Mouse (Mus musculus) effector memory CD4-positive, alpha-beta T cell, adult 5 months (primary cell): ENCODE results near the gene Alkbh5. TPM values are rescaled to one million over a fixed set of nuclear protein-coding genes. Genes with fewer than 3 reads are reported as not detected.

Experiments
- polyA plus RNA-seq: library from polyadenylated mRNA; unstranded; fragments of 100-300 nt; shearing (Covaris generic); gene quantifications from one replicate; pipeline ENCODE4 v1.2.1, GENCODE M21; 2017

Alkbh5 gene
- polyA plus RNA-seq = 46.0 TPM

DNA sequence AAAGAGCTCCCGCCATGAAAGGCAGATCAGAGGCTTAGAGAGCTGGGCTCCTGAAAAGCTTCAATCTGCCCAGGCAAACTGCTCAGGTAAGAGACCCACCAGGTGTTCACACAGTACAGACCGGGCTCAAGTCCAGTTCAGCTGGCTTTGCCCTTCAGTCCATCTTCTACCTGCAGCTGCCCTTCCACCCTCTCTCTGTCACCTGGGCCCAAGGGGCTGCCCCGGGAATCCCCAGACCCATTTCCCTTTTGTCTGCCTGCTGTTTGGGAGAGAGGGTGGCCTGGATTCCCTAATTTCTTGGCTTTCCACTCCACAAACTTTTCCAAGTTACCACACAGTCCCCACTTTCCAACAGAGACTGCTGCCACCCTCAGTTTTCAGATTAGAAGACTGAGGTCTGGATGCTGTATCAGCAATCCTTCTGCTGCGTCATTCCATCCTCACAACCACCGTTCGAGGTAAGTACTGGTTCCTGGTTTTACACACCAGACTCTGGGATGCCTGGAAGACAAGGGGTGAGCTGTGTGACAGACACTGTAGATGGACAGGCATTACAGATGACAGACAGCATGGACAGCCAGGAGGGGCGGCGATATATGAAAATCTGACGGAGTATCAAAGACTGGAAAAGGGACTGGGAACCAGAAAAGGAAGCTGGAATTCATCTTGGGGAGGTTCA is at the start of gene Alkbh5:
Gene Alkbh5, plus strand, starts transcription at position 202 of the 679 bp plus-strand sequence.

Other genes with a start within 250 kb of the Alkbh5 start
- gene Tom1l2, start 183.5 kb upstream of the Alkbh5 start, polyA plus RNA-seq = 26.3 TPM
- 0.26 TPM for gene Drc3, start 183.1 kb upstream of the Alkbh5 start, polyA plus RNA-seq
- 13.5 TPM for gene Gid4, start 119.2 kb upstream of the Alkbh5 start, polyA plus RNA-seq
- 27.1 TPM for gene Atpaf2, start 117.9 kb upstream of the Alkbh5 start, polyA plus RNA-seq
- 37.4 TPM for gene Drg2, start 81.8 kb upstream of the Alkbh5 start, polyA plus RNA-seq
- not detected for gene Myo15, start 67.0 kb upstream of the Alkbh5 start, polyA plus RNA-seq
- gene Llgl1, start 163.3 kb downstream of the Alkbh5 start, polyA plus RNA-seq = 30.8 TPM
- 150 TPM for gene Flii, start 190.9 kb downstream of the Alkbh5 start, polyA plus RNA-seq
- gene Mief2, start 192.0 kb downstream of the Alkbh5 start, polyA plus RNA-seq = 12.4 TPM
- 17.7 TPM for gene Top3a, start 241.0 kb downstream of the Alkbh5 start, polyA plus RNA-seq
- gene Smcr8, start 241.1 kb downstream of the Alkbh5 start, polyA plus RNA-seq = 12.6 TPM